Mouse (Mus musculus): ENCODE data around the gene Cbfa2t3. TPM values are rescaled to one million over a fixed set of nuclear protein-coding genes. Genes with fewer than 3 reads are reported as not detected.

Gene Cbfa2t3
- total and polyA plus RNA-seq, 2 experiments from 2014 or later: 10.0 to 12.6 TPM

- TF ChIP-seq CTCF (IDR thresholded peaks at IDR 0.05; ENCODE audit: low read depth): peak; percentile 43
- Histone ChIP-seq H3K9ac (replicated peaks; ENCODE audit: low read length) (no peak overlapping the region), H3K4me3 (ENCODE audit: low read length) (no peak overlapping the region), H3K36me3 (ENCODE audit: insufficient read depth, low read length) (no peaks in the 10 kb centered on the region), H3K4me1 (ENCODE audit: insufficient read depth, low read length) (peaks cover 12% of the 10 kb centered on the region), H3K27me3 (ENCODE audit: insufficient read depth, low read length) (no peaks in the 10 kb centered on the region), H3K27ac (peak overlapping the region; percentile 75; the same call in 1 of the 2 replicates), H3K4me2 (ENCODE audit: low read depth, low read length) (no peak overlapping the region), H3K9me3 (ENCODE audit: low read length) (no peaks in the 10 kb centered on the region)
- 38% methylated on average over 7 of the region's 7 CpGs for WGBS
- DNase-seq (ENCODE audit: low spot score): no peak
- no peak for ATAC-seq
Measured at GRCm38 (mm10) chr8:122719500-122720065, 20.7 kb upstream of the Cbfa2t3 start.

- Histone ChIP-seq H3K27me3 (ENCODE audit: insufficient read depth, low read length) (no peaks in the 10 kb centered on the region), H3K4me1 (ENCODE audit: insufficient read depth, low read length) (peaks cover 12% of the 10 kb centered on the region), H3K9me3 (ENCODE audit: low read length) (no peaks in the 10 kb centered on the region), H3K9ac (replicated peaks; ENCODE audit: low read length) (no peak overlapping the region), H3K4me2 (ENCODE audit: low read depth, low read length) (no peak overlapping the region), H3K4me3 (ENCODE audit: low read length) (no peak overlapping the region), H3K27ac (no peak overlapping the region), H3K36me3 (ENCODE audit: insufficient read depth, low read length) (no peaks in the 10 kb centered on the region)
- ATAC-seq: no peak
- no peak for DNase-seq (ENCODE audit: low spot score)
- no peak for TF ChIP-seq CTCF (IDR thresholded peaks at IDR 0.05; ENCODE audit: low read depth)
- WGBS: 82% methylated on average over 14 of the region's 14 CpGs
Measured at GRCm38 (mm10) chr8:122718711-122719499, 20.0 kb upstream of the Cbfa2t3 start.

GRCm38 (mm10) chr8:122717869-122718509 lies 19.1 kb upstream of the Cbfa2t3 start:
- TF ChIP-seq CTCF (IDR thresholded peaks at IDR 0.05; ENCODE audit: low read depth): no peak
- Histone ChIP-seq H3K27me3 (ENCODE audit: insufficient read depth, low read length) (no peaks in the 10 kb centered on the region), H3K27ac (no peak overlapping the region), H3K9me3 (ENCODE audit: low read length) (no peaks in the 10 kb centered on the region), H3K4me1 (ENCODE audit: insufficient read depth, low read length) (peaks cover 12% of the 10 kb centered on the region), H3K4me2 (ENCODE audit: low read depth, low read length) (no peak overlapping the region), H3K9ac (replicated peaks; ENCODE audit: low read length) (no peak overlapping the region), H3K36me3 (ENCODE audit: insufficient read depth, low read length) (no peaks in the 10 kb centered on the region), H3K4me3 (ENCODE audit: low read length) (no peak overlapping the region)
- DNase-seq (ENCODE audit: low spot score) (no peak), ATAC-seq (no peak)
- 90% methylated on average over 10 of the region's 10 CpGs for WGBS

GRCm38 (mm10) chr8:122716566-122716965 lies 17.7 kb upstream of the Cbfa2t3 start:
- no peak for ATAC-seq
- H3K9ac ChIP-seq (replicated peaks; ENCODE audit: low read length): no peak overlapping the region
- TF ChIP-seq CTCF (IDR thresholded peaks at IDR 0.05; ENCODE audit: low read depth): no peak
- DNase-seq (ENCODE audit: low spot score): no peak
- WGBS: 64% methylated on average over 8 of the region's 8 CpGs
- H3K27ac ChIP-seq: no peak overlapping the region
- H3K4me1 ChIP-seq (ENCODE audit: insufficient read depth, low read length): peaks cover 12% of the 10 kb centered on the region
- H3K4me3 ChIP-seq (ENCODE audit: low read length): no peak overlapping the region
- no peaks in the 10 kb centered on the region for H3K9me3 ChIP-seq (ENCODE audit: low read length)
- H3K36me3 ChIP-seq (ENCODE audit: insufficient read depth, low read length): no peaks in the 10 kb centered on the region
- no peak overlapping the region for H3K4me2 ChIP-seq (ENCODE audit: low read depth, low read length)
- H3K27me3 ChIP-seq (ENCODE audit: insufficient read depth, low read length): no peaks in the 10 kb centered on the region

GRCm38 (mm10) chr8:122713157-122713518 lies 14.2 kb upstream of the Cbfa2t3 start:
- H3K27ac ChIP-seq: no peak overlapping the region
- H3K4me2 ChIP-seq (ENCODE audit: low read depth, low read length): no peak overlapping the region
- H3K9ac ChIP-seq (replicated peaks; ENCODE audit: low read length): no peak overlapping the region
- no peaks in the 10 kb centered on the region for H3K9me3 ChIP-seq (ENCODE audit: low read length)
- TF ChIP-seq CTCF (IDR thresholded peaks at IDR 0.05; ENCODE audit: low read depth): no peak
- H3K27me3 ChIP-seq (ENCODE audit: insufficient read depth, low read length): no peaks in the 10 kb centered on the region
- no peak for ATAC-seq
- H3K4me1 ChIP-seq (ENCODE audit: insufficient read depth, low read length): no peaks in the 10 kb centered on the region
- no peak for DNase-seq (ENCODE audit: low spot score)
- WGBS: 96% methylated on average over 5 of the region's 5 CpGs
- H3K4me3 ChIP-seq (ENCODE audit: low read length): no peak overlapping the region
- no peaks in the 10 kb centered on the region for H3K36me3 ChIP-seq (ENCODE audit: insufficient read depth, low read length)

GRCm38 (mm10) chr8:122712411-122713156 lies 13.7 kb upstream of the Cbfa2t3 start:
- DNase-seq (ENCODE audit: low spot score): peak; percentile 38
- no peak overlapping the region for H3K27ac ChIP-seq
- no peak for TF ChIP-seq CTCF (IDR thresholded peaks at IDR 0.05; ENCODE audit: low read depth)

More at GRCm38 (mm10) chr8:122712411-122713156, 13.7 kb upstream of the Cbfa2t3 start:
- Histone ChIP-seq H3K36me3 (ENCODE audit: insufficient read depth, low read length) (no peaks in the 10 kb centered on the region), H3K9ac (replicated peaks; ENCODE audit: low read length) (no peak overlapping the region), H3K9me3 (ENCODE audit: low read length) (no peaks in the 10 kb centered on the region), H3K4me2 (ENCODE audit: low read depth, low read length) (no peak overlapping the region), H3K4me3 (ENCODE audit: low read length) (no peak overlapping the region), H3K4me1 (ENCODE audit: insufficient read depth, low read length) (no peaks in the 10 kb centered on the region), H3K27me3 (ENCODE audit: insufficient read depth, low read length) (no peaks in the 10 kb centered on the region)
- no peak for ATAC-seq
- 61% methylated on average over 12 of the region's 12 CpGs for WGBS

Data from hindbrain, postnatal 0 days (tissue).